Mouse (Mus musculus): ENCODE measurements at regions not wholly inside any gene's neighbourhood (a gene's known extent, or its start where the extent isn't known, plus 50 kb on each side); places are given as distances from the start of the nearest gene placed in this dataset.

DNA sequence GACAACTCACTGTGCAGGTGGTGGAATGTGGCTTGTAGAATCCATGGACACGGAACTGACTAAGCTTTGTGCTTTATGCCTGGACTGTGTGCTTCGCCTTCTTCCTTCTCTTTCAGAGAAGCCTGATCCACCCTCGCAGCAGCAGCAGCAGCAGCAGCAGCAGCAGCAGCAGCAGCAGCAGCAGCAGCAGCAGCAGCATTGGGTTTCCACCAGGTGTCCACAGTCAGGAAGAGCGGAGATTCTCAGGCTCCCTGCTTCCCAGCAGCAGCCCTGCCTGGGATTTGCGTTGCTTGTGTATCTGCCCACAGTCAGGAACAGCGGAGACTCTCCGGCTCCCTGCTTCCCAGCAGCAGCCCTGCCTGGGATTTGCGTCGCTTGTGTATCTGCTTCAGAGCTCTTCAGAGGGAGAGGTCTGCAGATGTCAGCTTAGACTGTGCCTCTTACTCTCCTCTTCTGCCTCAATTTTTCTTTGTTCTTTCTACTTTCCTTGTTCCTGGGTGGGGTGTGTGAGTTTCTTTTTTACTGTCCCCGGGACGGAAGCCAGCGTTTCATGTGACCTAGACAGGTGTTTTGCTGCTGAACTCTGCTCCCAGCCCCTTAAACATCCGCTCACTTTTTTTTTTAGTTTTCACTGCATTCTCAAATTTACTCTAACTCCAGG lies 168.1 kb upstream of the Olig3 start:
- DNase-seq (ENCODE audit: low read depth in 1 of 2, low spot score in 2 of 2): no peak

DNA sequence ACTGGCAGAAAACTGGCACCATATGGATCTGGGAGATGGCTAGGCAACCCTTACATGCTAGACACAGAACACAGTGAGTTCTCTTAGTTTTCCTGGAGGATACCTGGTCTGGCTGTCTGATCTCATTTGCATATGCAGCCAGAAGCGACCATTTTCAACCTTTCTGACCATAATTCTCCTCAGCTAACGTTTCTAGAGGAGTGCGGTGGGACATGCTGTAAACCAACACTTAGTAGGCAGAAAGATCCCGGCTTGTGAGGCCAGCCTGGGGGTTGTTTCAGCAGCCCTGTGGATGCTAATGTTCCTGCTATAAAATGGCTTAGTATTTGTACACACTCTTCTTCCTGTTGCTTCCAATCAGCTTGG lies 168.6 kb upstream of the Olig3 start:
- no peak for DNase-seq (ENCODE audit: low read depth in 1 of 2, low spot score in 2 of 2)

DNA sequence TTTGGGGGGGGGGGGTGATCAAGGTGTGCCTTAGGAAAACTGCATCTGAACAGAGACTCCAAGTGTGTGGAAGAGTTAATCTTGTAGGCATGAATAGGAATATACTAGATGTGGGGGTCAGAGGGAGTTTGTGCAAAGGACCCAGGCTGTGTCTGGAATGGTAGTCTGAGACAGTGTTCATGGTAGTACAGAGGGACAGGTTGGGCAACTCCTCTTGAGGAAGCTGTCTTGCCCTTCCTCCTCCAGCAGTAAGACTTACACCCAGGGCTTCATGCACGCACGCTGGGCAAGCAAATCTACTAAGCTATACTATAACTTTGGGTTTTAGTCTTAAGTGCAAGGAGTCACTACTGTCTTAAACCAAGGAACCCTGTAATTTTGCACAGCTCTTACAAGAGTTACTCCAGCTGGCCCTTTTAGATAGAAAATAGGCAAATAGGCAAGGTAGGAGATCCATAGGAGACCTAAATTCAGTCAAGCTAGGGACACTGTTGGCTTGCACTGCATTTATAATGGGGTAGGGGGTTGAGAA lies 169.2 kb upstream of the Olig3 start:
- DNase-seq (ENCODE audit: low read depth in 1 of 2, low spot score in 2 of 2): no peak

DNA sequence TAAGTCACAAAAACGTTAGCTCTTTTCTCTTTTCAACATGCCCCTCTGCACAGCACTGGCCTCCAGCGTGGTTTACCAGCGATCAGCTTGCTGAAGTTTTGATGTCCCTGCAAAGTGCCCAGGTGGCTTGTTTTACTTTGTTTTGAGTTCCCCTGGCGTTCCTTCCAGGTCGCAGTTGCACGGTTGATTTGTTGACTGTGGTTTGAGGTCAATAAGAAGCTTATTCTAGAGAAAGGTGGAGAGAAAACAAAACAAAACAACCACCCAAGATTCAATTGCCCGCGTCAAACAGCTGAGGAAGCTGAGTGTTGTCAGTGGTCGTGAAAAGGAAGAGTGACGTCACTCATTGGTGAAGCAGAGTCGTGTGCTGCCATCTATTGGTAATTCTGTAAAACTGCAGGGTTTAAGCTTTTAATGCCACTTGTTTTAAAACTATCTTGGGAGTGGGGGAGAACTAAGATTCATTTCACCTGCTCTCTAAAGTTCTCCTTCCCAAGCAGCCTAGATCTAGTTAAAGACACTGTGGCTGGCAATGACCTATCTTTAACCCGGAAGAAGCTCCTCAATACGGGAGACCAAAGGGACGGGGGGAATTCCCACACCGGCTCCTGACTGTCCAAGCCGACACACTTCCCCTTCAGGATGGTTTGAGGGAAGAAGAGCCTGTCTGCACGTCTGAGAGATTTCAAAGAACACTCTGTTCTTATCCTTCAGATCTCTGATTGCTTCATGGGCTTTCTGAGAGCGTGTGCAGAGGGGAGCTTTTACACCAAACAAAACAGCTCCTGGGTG lies 170.3 kb upstream of the Olig3 start:
- peak in 1 of 2 experiments; percentile 59 for DNase-seq (ENCODE audit: low read depth in 1 of 2, low spot score in 2 of 2)

DNA sequence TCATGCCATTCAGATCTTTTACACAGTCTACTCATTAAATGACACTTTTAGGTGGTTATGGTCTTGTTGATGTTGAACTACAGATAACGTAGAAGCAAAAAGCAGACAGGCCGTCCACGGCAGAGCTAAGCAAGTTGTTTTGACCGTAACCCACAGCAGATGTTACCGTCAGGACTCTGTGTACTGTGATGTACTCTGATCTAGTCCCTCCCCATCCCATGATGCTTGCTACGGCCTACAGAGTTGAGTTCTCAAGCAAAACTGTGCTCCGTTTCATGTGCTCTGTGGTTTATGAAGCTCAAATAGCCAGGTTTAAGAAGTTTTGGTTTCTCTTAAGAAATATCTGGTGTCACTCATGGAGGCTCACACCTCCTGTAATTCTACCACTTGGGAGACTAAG lies 169.4 kb upstream of the Tnfaip3 start:
- no peak for DNase-seq (ENCODE audit: low read depth in 1 of 2, low spot score in 2 of 2)

DNA sequence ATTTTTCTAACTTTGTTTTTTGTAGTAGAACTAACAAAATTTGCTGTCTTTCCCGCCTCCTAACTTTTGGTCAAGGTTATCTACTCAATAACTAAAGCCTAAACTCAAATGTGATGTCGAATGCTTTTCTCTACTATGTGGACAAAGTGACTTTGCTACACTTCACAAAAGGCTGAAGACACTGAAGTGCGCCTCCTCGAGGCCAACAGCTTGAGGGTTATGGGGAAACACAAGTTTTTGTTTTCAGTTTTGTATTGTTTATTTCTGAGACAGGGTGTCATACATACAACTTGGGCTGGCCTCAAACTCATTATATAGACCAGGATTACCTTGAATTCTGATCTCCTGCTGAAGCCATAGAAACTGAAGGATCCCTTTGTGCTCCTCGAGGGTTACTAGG lies 162.4 kb upstream of the Tnfaip3 start:
- no peak for DNase-seq (ENCODE audit: low read depth in 1 of 2, low spot score in 2 of 2)

DNA sequence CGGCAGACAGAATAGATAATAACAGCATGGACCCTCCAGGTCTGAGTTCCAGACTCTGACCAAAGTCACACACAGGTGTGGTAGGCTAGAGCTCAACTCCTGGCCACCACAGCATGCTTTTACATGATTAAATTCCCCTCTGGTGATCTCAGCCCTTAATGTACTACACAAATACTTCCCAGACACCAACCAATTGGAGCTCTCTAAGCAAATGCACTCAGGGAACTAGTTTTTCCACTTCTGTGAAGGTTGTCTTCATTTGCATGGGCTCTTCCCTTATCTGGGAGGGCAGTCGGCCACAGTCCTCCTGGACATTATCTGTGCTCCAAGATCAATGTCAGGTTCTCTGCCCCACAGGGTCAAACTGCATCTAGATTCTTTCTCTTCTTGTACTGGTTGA lies 162.0 kb upstream of the Tnfaip3 start:
- no peak for DNase-seq (ENCODE audit: low read depth in 1 of 2, low spot score in 2 of 2)

DNA sequence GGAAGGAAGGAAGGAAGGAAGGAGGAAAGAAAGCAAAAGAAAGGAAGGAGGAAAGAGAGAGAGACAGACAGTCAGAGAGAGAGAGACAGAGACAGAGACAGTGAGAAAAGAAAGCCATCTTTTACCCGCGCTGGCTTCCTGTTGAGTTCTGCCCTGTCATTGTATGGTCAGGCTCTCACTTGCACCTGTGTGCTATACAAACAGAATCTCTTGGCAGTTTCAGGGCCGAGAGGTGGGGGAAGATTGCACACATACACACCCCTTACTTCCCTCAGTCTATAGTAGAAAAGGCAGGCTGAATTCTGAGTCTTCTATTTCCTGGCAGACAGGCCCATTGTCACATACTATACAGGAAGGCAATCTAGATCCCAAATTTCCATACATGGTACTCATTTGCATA lies 160.8 kb upstream of the Tnfaip3 start:
- no peak for DNase-seq (ENCODE audit: low read depth in 1 of 2, low spot score in 2 of 2)

DNA sequence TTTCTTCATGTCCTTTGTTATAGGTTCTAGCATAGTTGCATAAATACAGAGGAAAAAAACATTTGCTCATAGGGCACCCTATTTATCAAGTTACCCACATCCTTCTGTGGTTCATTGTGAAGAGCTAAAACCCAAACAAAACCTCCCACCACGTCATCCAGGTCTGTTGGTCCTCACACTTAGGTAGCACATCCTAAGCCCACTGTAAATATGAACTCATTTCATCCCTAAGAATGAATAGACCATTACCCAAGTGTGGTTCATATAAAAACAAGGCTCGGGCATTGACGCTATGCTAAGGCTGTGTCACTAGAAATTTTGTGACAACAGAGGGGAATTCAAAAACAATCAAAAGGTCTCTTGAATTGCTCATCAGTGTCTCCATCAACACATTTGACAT lies 156.4 kb upstream of the Tnfaip3 start:
- DNase-seq (ENCODE audit: low read depth in 1 of 2, low spot score in 2 of 2): no peak

DNA sequence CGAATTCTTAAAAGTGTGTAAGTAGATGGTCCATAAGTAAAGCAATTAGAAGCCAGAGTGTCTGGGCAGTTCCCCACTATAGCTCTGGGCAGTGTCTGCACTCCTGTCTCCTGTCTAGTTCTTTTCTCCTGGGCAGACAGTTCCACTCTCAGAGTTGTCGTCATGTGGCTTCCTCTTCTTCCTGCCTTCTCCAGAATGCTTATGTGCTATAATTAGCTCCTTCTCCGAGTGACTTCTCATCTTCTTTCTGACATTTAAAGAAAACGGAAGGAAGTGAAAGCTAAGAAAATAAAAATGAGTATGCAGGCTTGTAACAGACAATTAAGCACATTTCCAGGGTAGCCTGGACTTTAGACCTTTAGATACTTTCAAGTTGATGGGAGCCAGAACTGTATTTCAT lies 155.1 kb upstream of the Tnfaip3 start:
- DNase-seq (ENCODE audit: low read depth in 1 of 2, low spot score in 2 of 2): peak in 1 of 2 experiments; percentile 17

DNA sequence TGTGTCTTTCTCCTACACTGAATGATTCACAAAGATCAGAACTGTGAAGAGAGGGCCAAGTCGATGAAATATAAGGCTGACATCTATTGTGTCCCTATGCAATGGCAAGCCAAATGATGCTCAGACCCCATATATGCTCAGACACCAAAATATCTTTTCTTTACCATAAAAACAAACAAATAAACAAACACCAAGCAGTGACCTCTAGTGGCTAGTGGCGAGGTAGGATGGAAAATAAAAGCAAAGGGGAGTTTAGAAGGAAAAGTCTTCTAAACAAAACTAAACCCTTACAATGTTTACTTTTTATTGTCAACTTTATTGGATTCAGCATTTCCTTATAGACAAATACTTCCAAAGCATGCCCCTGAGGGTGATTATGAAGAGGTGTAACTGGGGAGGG lies 153.8 kb upstream of the Tnfaip3 start:
- no peak for DNase-seq (ENCODE audit: low read depth in 1 of 2, low spot score in 2 of 2)

DNA sequence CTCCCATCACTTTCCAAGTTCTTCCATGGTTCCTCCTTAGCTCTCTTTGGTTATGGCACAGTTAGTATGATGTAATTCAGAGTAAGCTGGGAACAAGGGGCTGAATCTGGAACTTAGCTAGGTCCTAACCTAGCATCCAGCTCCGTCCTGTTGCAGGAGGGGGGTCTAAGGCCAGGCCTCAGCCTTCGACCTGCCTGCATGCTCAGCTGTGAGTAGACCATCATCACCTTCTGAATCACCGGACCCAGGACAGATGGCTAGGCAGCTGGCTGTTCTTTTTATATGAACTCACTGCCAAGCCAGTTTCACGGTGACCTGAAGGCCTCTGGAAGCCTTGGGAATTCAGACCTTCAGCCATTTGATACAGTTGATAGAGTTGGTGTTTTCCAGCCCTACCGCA lies 152.9 kb upstream of the Tnfaip3 start:
- DNase-seq (ENCODE audit: low read depth in 1 of 2, low spot score in 2 of 2): no peak

DNA sequence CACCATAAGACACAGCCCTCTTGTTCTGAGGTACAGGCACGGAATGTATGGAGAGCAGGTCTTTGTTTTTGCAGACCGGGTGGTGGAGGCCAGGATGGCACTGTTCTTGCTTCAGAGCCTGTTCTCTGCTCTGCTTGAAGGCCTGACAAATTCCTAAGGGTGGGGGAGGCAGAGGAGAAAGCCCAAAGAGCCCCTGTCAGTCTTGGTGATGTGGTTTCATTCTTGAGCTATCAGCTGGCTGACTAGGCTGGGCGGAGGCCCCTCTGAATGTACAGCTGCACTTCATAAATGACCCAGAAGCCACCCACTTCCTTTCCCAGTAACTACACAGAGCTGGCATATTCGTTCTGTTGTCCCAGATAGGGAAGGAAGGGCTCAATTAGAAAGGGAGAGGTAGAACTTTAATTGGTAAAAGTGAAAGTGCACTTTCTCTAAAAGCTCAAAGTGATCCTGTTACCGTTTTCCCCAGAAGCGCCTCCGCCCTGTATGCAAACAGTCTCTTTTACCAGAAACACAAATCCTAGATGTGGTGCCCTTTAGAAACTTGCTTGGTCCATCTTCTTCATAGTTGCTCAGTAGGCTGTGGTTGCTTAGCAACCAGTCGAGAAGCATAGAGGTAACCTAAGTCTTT lies 152.3 kb upstream of the Tnfaip3 start:
- no peak for DNase-seq (ENCODE audit: low read depth in 1 of 2, low spot score in 2 of 2)

DNA sequence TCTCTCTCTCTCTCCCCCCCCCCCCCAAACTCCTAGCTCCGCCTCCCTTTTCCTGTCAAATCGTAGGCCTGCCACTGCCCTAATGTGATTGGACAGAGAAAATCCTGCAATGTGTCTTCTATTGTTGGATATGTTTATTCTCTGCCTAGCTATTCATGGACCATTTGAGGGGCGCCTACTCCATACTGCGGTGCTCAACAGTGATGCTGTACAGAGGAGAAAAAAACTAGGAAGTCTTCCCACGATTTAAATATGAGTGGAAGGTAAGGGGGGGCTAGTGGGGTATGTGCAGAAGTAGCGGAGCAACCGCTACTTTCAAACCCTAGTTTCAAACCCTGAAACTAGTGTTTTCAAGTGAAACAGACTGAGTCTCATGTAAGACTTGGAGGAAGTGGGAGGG lies 151.6 kb upstream of the Tnfaip3 start:
- no peak for DNase-seq (ENCODE audit: low read depth in 1 of 2, low spot score in 2 of 2)

DNA sequence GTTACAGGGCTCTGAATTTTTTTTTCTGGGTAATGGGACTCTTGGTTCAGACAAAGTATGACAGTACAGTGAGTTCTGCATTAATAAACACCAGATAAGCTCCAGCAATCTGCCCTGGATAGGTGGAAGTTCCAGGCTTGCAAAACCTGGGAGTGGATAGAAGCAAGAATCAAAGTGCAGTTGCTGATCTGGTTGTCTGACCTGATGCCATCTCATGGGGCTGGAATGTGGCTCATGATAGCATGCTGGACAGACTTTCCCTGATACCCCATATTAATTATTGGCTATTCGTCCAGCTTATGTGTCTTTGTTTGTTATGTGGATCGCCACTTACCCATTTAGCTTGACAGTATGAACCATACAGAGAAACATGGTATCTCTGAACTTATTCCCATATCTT lies 146.6 kb upstream of the Tnfaip3 start:
- no peak for DNase-seq (ENCODE audit: low read depth in 1 of 2, low spot score in 2 of 2)

DNA sequence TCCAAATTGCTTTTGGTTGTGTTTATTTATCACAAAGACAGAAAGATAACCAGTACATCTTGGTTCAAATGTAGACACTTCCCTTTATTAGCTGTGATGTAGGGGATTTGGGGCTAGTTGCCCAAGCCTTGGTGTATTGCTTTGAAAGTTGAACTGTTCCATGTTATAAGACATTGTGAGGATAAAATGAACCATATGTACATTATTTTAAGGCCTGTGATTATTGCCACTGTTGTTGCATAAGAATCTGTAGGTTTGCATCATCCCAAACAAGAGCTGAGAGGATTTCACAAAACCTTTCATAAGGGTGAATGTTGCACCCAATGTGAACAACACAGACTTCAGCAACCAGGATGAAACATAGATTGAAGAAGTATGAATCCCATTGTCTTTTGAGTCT lies 145.7 kb upstream of the Tnfaip3 start:
- DNase-seq (ENCODE audit: low read depth in 1 of 2, low spot score in 2 of 2): no peak

DNA sequence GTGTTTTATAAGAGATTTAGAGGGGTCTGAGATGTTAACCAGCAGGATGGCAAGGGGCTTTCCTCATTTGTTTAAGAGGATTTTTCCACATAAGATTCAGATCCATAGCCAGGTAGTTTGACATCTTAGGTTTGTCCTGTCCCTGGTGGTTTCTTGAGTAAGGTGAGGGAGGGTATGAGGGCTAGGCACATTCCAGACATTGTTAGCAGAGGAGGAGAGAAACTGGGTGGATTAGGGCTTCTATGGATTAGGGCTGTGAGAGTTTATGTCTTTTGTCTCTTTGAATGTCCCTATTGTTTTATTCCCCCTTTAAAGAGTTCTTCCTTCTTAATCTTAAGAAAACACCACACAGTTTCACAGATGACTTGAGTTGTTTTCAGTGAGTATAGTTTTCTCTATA lies 138.6 kb upstream of the Tnfaip3 start:
- no peak for DNase-seq (ENCODE audit: low read depth in 1 of 2, low spot score in 2 of 2)

DNA sequence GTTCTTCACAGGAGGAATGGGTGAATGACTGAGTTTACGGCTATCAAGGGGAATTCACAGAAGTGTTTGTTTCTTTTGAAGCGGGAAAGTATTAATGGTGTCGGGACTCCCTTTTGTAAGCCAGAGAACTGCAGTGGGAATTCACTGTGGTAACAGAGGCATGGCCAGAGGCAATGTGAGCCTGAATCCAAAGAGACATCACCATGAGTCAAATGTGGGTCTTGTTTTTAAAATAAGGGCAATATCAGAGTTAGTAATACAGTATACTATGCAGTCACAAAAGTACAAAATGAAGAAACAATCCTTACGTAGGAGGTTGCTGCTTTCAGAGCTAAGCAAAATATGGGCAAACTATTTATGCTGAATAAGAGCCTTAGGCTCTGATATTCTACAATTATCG lies 137.3 kb upstream of the Tnfaip3 start:
- DNase-seq (ENCODE audit: low read depth in 1 of 2, low spot score in 2 of 2): no peak

DNA sequence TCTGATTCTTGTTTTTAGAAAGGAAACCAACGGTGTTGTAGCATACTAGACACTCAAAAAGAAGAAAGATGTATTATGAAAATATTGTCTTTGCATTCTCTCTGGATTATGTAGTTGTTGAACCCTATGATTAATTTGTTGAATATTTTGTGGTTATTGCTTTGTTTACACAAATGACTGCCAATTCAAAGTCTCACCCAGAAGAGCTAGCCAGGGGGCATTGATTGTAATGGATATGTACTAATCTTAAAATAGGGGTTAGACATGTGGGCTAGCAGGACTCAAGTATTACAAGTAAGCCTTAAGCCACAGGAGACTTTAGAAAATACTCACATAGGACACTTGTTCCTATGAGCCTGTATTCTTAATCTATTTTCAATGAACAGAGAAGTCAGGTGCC lies 135.3 kb upstream of the Tnfaip3 start:
- DNase-seq (ENCODE audit: low read depth in 1 of 2, low spot score in 2 of 2): no peak

DNA sequence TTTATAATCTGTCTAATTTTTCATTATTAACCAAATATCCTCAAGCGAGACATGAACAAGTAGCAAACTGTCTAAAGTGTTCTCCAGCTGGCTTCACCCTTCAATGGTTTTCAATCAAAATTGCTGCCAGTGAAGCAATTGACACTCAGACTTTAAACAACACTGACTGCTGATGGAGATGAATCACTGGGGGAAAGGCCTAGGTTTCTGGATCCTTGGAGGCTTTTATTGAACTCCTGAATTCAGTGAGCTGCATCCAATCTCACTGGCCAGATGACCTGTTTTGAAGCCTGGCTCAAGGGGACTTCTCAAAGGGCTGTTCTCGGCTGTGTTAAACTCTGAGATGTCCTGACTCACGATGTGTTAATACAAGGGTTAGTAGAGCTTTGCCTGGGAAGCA lies 134.5 kb upstream of the Tnfaip3 start:
- DNase-seq (ENCODE audit: low read depth in 1 of 2, low spot score in 2 of 2): no peak

DNA sequence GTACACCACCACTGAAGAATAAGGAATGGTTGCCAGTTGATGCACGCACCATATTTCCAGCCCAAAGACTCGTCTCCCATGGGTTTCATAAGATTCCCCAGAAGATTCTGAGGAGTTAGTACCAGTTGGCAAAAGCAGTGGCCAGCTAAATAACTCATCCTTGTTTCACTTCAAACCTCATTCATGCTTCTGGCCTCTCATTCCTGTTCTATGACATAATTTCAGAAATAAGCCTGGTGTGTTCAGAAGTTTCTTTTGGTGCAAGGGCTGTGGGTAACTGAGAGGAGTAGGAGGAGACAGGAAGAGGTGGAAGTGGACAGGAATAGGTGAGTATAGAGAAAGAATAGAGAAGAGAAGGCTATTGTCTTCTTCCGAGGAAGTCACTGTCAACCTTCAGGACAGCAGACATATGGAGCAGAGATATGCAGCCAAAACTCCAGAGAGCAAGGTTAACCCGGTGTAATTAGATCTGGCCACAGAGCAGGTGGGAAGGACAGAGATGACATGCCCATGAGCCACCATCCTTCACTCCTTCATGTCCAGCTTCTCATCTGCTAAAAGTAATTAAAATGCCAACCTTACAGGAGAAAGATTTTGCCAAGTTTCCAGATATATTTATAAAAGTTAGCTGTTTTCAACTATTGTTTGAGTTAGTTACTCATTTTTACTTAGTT lies 133.9 kb upstream of the Tnfaip3 start:
- DNase-seq (ENCODE audit: low read depth in 1 of 2, low spot score in 2 of 2): no peak

DNA sequence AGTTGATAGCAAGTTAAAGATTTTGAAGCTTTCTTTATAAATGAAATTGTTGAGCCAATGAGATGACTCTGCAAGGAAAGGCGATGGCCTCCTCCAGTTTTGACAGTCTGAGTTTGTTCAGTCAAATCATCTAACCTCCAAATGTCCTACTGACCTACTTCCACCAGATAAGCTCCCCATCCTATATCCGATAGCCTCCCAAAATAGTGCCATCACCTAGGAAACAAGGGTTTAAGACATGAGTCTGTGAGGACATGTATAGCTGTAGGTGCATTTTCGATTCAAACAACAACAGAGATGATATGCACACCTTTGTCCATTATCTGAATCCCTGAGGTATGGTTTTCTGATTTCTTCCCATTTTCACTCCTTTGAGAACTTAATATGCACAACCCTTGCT lies 126.0 kb upstream of the Tnfaip3 start:
- no peak for DNase-seq (ENCODE audit: low read depth in 1 of 2, low spot score in 2 of 2)

Measured in monocyte, adult 2 months (primary cell).